Mouse (Mus musculus): ENCODE results near the gene Slc22a17.
"Not testable (repeated sequence)": the region's sequence is repeated elsewhere in the genome, so short reads cannot be mapped to it uniquely, and the experiment has no call there.

Gene Slc22a17

DNA sequence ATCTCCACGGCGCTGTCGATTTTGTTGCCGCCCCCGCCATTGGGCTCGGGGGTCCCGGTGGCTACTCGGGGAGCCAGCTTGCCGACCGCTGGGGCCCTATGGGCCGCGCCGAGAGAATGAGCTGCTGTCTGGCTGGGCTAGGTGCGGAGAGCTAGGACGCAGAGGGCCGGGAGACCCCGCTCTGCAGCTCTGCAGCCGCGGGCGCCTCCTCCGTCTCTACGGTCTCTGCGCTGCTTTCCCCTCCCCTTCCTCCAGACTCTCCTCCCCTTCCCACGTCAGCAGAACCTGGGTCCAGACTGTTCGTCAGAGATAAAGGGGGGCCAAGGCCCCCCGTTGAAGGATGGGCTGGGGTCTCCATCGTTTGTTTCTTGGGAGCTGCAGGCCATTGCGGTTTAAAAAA is at the start of gene Slc22a17:
Slc22a17 (minus strand) TSS at position 247 of the 400 bp plus-strand sequence.
- peak; percentile 87 for DNase-seq

GRCm38 (mm10) chr14:54962714-54963113 is 49.8 kb upstream of the Slc22a17 start:
- DNase-seq = no peak

DNA sequence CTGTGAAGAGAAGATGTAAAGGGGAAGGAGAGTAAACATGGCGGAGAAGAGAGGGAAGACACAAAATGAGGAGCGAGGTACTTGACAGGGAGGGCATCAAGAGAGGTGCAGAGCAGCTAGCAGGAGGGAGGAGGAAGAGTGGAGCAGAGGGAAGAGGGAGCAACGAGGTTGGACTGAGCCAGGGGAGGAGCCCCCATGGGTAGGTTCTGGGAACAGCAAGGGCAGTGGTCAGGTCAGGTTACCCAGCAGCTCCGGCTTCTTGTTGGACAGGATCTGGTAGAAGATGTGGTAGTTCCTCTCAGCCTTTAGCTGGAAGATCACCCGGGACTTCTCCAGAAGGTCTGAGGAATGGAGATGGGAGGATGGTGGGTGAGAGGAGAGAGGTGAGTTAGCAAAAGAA is 48.6 kb upstream of the Slc22a17 start:
- DNase-seq = no peak

DNA sequence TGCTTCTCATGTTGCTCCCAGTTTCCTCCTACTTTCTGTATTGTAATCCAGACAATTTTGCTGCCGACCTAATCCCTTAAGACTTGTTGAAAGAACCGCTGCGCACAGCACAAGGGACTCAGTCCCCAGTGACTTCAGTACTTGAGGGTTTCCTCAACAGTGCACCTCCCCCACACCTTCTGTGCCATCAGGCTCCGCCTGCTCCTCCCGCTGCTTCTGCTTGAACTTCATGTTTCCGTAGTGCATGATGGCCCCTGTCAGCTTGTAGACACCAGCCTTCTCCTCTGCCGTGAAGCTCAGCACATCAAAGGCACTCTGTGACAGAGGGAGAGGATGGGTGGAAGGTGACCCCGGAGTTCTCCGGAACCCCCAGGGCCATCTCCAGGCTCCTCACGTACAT is 47.8 kb upstream of the Slc22a17 start:
- no peak for DNase-seq

DNA sequence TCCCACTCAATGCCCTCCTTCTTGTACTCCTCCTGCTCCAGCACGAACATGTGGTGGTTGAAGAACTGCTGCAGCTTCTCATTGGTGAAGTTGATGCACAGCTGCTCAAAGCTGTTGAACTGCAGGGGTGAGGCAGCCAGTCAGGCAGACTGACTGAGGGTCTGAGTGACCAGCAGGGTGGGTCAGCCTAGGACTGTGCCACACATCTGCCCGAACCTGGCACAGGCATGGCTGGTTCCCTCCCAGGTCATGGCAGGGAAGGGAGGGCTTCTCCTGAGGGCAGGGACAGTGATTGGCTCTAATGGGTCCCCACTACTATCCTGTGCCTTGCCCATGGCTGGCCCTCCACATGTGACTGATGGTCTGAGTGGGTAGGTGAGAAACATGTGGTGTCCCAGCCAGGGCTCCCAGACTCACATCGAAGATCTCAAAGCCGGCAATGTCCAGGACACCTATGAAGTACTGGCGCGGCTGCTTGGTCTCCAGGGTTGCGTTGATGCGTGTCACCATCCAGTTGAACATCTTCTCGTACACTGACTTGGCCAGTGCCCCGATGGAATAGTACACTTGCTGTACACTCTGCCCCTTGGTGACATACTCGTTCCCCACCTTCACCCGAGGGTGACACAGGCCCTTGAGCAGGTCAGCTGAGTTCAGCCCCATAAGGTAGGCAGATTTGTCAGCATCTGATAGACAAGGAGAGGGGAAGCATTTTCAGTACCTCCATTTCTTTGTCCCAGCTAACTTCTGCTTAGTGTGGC is 47.1 kb upstream of the Slc22a17 start:
- not testable (repeated sequence) for DNase-seq

DNA sequence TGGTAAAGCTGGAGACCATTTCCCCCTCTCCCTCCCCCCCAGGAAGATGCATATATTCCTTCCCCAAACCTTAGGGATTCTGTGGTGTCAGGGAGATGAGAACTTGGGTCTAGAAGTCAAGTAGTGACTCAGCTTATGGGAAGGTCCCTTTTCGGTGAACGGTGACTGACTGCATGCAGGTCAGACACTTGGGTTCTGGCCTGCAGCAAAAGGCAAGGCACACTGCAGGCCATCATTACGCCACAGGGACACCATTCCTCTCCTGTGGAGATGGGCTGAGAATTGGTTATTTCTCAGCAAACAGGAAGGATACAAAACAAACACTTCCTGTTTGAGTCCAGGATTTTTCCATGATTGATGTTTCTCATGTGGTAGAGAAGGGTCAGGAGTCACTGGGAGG is 46.3 kb upstream of the Slc22a17 start:
- no peak for DNase-seq

DNA sequence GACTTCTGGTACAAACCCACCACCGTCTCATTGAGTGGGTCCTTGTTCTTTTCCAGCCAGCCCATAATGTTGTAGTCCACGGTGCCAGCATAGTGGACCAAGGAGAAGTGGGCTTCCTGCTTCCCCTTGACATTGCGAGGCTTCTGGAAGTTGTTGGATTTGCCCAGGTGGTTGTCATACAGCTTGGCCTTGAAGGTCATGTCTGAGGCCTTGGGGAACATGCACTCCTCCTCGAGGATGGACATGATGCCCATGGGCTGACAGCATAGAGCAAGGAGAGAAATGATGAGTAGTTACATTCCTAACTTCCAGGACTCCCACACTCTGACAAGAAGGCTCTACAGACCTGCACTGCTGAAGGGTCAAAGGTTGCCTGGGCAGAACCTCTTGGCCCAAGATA is 45.6 kb upstream of the Slc22a17 start:
- no peak for DNase-seq

DNA sequence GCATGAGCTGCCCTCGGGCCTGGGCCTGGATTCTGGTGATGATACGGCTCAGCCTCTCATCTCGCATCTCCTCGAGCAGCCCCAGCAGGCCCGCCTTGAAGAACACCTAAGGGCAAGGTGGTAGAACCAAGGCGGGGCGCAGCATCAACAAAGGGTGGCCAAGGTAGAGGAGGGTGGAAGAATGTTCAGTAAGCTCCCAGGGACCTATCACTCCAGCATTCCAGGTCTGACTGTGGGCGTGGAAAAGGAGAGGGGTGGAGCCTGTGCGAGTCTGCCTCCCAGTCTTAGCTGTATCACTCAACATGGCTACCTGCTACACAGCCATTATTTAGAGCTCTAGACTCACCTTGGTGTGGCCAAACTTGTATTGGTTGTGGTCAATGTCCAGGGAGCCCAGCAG is 43.6 kb upstream of the Slc22a17 start:
- no peak for DNase-seq

DNA sequence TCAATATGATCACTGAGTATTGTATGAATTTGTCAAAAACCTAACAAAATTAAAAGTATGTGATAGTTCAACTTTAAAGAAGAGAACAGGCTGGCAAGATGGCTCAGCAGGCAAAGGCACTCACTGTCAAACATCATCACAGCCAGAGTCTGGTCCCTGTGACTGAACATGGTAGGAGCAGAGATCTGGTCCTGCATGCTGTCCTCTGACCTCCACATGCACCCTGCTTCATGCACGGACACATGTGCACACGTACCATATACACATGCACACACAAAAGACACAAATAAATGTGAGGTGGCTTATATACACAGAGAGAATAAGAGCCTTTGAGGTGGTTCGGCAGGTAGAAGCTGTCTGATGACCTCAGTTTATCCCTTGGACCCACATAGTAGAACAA is 42.5 kb upstream of the Slc22a17 start:
- DNase-seq = no peak

DNA sequence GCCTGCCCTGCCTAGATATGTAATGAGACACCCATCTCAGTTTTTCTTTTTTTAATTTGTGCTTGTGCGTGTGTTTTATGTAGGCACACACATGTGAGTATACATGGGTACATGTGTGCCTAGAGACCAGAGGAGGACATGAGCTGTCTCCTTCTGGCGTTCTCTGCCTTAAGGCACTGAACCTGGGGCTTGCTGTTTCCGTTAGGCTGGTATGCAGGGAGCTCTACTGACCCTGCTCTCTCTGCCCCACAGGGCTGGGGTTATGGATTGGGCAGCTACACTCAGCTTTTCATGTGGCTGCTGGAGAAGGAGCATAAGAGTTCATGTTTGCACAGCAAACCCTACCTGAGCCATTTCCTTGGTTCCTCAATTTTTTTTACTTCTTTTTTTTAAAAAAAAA is 41.5 kb upstream of the Slc22a17 start:
- no peak for DNase-seq

- DNase-seq = no peak
Measured at GRCm38 (mm10) chr14:54953664-54954206, 40.8 kb upstream of the Slc22a17 start.

- DNase-seq = no peak
Measured at GRCm38 (mm10) chr14:54951587-54951986, 38.7 kb upstream of the Slc22a17 start.

- DNase-seq = no peak
Measured at GRCm38 (mm10) chr14:54950493-54950892, 37.6 kb upstream of the Slc22a17 start.

- no peak for DNase-seq
Measured at GRCm38 (mm10) chr14:54948781-54949180, 35.8 kb upstream of the Slc22a17 start.

GRCm38 (mm10) chr14:54947008-54947407 is 34.1 kb upstream of the Slc22a17 start:
- DNase-seq = not testable (repeated sequence)

GRCm38 (mm10) chr14:54945975-54946704 is 33.2 kb upstream of the Slc22a17 start:
- no peak for DNase-seq

- no peak for DNase-seq
Measured at GRCm38 (mm10) chr14:54944939-54945338, 32.0 kb upstream of the Slc22a17 start.

DNA sequence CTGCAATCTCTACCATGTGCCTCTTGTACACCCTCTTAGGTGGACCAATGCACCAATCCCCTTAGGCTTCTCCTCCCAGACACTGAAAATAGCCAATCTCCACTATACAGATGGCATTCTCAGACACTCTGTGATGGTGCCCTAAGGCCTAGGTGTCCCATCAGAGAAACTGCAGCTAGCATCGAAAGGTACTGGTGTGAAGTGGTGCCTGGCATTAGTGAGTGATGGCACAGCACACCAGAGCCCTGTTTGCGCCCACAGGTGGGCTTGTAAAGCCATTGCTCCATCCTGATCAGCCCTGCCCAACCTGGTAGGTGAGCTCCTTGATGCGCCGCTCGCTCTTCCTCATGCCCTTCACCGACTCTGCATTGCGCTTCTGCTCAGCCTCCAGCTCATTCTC is 31.0 kb upstream of the Slc22a17 start:
- no peak for DNase-seq

DNA sequence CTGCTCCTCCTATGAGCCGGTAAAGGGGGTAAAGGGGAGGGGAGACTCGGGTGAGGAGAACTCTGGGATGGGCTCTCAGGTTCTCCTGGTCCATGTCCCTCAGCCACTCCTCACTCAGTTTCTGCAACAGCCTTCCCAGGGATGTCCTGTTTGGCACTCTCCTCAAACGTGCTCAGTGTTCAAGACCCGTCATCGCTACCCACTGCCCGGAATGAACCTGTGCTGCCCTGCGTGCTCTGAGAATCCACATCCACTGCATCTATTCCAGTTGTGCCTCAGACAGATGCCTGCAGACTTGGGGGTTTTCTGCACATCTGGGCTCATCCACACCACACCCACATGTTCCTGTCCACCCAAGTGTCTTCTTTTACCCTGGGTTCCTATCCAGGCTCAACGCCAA is 29.5 kb upstream of the Slc22a17 start:
- no peak for DNase-seq

GRCm38 (mm10) chr14:54941024-54941978 is 28.4 kb upstream of the Slc22a17 start:
- peak; percentile 47 for DNase-seq

GRCm38 (mm10) chr14:54940176-54940530 is 27.2 kb upstream of the Slc22a17 start:
- no peak for DNase-seq

- DNase-seq = peak; percentile 84
Measured at GRCm38 (mm10) chr14:54939434-54940175, 26.7 kb upstream of the Slc22a17 start.
